Mouse (Mus musculus) stomach, embryonic 16.5 days (tissue): Measurements from ENCODE around the gene Il27ra. TPM values are rescaled to one million over a fixed set of nuclear protein-coding genes. Genes with fewer than 3 reads are reported as not detected.

Experiments
- ATAC-seq: fragments of 200-750 bp; cut with Nextera tagmentation; 2 replicates; pipeline ENCODE4 v1.8.0; 2017; ENCODE audit warnings: moderate number of reproducible peaks, moderate TSS enrichment; ENCODE audit not compliant: insufficient read depth, low FRiP score
- H3K27ac ChIP-seq: fragments of 300-500 bp; sonication (generic); 2 replicates; pipeline ENCODE4 v1.5.1; 2014; ENCODE audit warnings: low read length
- H3K27me3 ChIP-seq: fragments of 300-500 bp; sonication (generic); 2 replicates; pipeline ENCODE4 v1.6.1; 2014; ENCODE audit warnings: low read length, control low read depth, mixed read lengths; ENCODE audit not compliant: control insufficient read depth, insufficient read depth
- H3K36me3 ChIP-seq: fragments of 300-500 bp; sonication (generic); 2 replicates; pipeline ENCODE4 v1.6.1; 2014; ENCODE audit warnings: low read length; ENCODE audit not compliant: control insufficient read depth, insufficient read depth
- H3K4me1 ChIP-seq: fragments of 300-500 bp; sonication (generic); 2 replicates; pipeline ENCODE4 v1.6.1; 2014; ENCODE audit warnings: low read length, control low read depth, mixed read lengths; ENCODE audit not compliant: control insufficient read depth, insufficient read depth
- H3K4me2 ChIP-seq: fragments of 300-500 bp; sonication (generic); 2 replicates; pipeline ENCODE4 v1.6.1; 2014; ENCODE audit warnings: low read depth, low read length, mixed read lengths
- H3K4me3 ChIP-seq: fragments of 300-500 bp; sonication (generic); replicated peaks from 2 replicates; pipeline ENCODE4 v1.5.1; 2014; ENCODE audit warnings: mild to moderate bottlenecking, low read length
- H3K9ac ChIP-seq: fragments of 300-500 bp; sonication (generic); 2 replicates; pipeline ENCODE4 v1.6.1; 2014; ENCODE audit warnings: low read length
- H3K9me3 ChIP-seq: fragments of 300-500 bp; sonication (generic); replicated peaks from 2 replicates; pipeline ENCODE4 v1.6.1; 2016; ENCODE audit warnings: low read length, control low read depth; ENCODE audit not compliant: control insufficient read depth
- WGBS: fragments of 180-500 bp; shearing (Covaris S2); extraction: QIAGEN DNeasy Blood & Tissue Kit; methylation state at CpG from one replicate; pipeline ENCODE4 v1.1.7; 2014; 5-methylcytosine and 5-hydroxymethylcytosine counted together
- polyA plus RNA-seq: library from polyadenylated mRNA; unstranded; fragments of >200 nt; fragmentation: Nextera tagmentation; extraction: Ambion mirVana; gene quantifications from 2 replicates; pipeline ENCODE4 v1.2.1, GENCODE M21; 2015

Gene Il27ra
- polyA plus RNA-seq, 1 experiment from 2014 or later: 1.3 TPM

DNA sequence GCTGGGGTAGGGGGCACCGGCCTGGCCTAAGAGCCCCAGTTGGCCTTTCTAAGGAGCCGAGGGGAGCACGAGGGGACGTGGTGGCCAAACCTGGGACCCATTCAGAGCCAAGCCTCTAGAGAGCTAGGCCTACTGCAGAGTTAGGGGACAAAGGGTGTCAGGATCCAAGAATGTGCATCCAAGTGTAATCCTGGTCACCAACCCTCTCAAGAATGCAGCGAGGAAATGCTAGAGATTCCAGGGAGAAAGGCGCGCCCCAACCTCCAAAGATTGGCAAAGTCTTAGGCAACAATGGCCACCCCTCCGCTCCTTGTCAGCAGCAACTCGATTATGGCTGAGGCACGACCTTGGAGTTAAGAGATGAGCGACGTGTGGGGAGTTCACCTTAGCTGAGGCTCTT, 20.8 kb downstream of the Il27ra start:
- peak overlapping the region; percentile 10 for H3K4me3 ChIP-seq

DNA sequence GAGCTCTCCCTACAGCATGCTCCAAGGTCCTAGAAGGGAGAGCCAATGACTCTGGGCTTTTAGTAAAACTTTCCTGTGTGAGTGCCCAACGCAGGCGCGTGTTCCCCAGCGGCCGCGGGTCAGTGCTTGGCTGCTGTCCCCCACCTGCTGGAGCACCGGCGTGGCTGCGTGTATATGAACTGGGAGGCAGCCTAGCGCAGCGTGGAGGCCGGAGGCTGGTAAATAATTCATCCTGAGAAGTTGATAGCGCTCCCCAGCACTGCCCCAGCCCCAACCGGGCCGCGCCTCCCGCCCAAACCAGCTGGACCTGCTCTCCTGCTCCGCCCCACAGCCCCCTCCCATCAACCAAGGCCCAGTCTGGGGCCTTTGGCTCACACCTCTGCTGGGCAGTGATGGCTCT, 21.3 kb downstream of the Il27ra start, which contains the start of gene Palm3:
Gene Palm3, plus strand, starts transcription at position 376 of the 400 bp plus-strand sequence.
- peak within 1 kb of the TSS; percentile 10 for H3K4me3 ChIP-seq
- 0 out of 2 replicates have a peak within 1 kb of the TSS, but pooled peaks have one; percentile 4 for H3K27ac ChIP-seq
- H3K9ac ChIP-seq: peak within 1 kb of the TSS; percentile 29
- no peaks in the 10 kb centered on the region for H3K27me3 ChIP-seq
- WGBS: 8% methylated on average over 18 of the region's 18 CpGs
- H3K4me1 ChIP-seq: peaks cover 28% of the 10 kb centered on the region
- no peaks in the 10 kb centered on the region for H3K36me3 ChIP-seq
- no peaks in the 10 kb centered on the region for H3K9me3 ChIP-seq
- ATAC-seq: peak; percentile 87
- H3K4me2 ChIP-seq: peak within 1 kb of the TSS; percentile 37

More for the DNA sequence above, 20.8 kb downstream of the Il27ra start:
- no peaks in the 10 kb centered on the region for H3K27me3 ChIP-seq
- 37% methylated on average over 12 of the region's 12 CpGs for WGBS
- H3K4me1 ChIP-seq: peaks cover 30% of the 10 kb centered on the region
- no peaks in the 10 kb centered on the region for H3K36me3 ChIP-seq
- peak overlapping the region; percentile 37 for H3K4me2 ChIP-seq
- ATAC-seq: no peak
- peak overlapping the region; percentile 29 for H3K9ac ChIP-seq
- H3K27ac ChIP-seq: 0 out of 2 replicates have a peak overlapping the region, but pooled peaks have one; percentile 4
- no peaks in the 10 kb centered on the region for H3K9me3 ChIP-seq

DNA sequence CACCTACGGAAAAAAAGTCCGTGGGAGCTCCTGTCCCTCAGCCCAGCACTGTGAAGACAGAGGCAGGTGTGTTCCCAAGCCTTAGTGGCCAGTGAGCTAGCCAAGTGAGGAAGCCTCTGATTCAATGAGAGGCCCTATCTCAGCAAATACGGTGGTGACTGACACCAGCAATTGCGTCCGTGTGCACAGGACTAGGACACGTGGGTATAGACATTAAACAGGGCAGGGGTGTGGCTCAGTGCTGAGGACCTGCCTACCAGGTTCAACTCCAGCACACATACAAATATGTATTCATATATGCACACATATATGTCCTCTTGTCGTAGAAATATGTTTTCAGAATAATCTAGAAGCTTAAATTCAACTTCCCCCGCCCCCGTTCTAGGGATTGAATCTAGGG, 22.7 kb downstream of the Il27ra start:
- no peak overlapping the region for H3K27ac ChIP-seq
- peaks cover 25% of the 10 kb centered on the region for H3K4me1 ChIP-seq
- no peak overlapping the region for H3K9ac ChIP-seq
- 72% methylated on average over 9 of the region's 9 CpGs for WGBS
- no peak overlapping the region for H3K4me3 ChIP-seq
- no peak overlapping the region for H3K4me2 ChIP-seq
- no peak for ATAC-seq
- H3K9me3 ChIP-seq: no peaks in the 10 kb centered on the region
- H3K36me3 ChIP-seq: no peaks in the 10 kb centered on the region
- no peaks in the 10 kb centered on the region for H3K27me3 ChIP-seq

DNA sequence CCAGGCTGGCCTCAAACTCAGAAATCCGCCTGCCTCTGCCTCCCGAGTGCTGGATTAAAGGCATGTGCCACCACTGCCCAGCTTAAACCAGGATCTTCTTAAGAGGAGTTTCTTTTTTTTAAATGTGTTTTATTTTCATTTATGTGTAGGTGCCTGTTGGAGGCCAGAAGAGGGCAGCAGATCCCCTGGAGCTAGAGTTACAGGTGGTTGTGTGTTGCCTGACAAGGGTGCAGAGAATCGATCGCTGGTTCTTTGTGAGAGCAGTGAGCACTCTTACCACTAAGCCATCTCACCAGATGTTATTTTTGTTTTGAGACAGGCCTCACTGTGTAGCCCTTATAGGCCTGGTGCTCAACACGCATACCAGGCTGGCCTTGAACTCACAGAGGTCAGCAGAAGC, 26.6 kb downstream of the Il27ra start:
- 92% methylated on average over 5 of the region's 5 CpGs for WGBS
- ATAC-seq: no peak

DNA sequence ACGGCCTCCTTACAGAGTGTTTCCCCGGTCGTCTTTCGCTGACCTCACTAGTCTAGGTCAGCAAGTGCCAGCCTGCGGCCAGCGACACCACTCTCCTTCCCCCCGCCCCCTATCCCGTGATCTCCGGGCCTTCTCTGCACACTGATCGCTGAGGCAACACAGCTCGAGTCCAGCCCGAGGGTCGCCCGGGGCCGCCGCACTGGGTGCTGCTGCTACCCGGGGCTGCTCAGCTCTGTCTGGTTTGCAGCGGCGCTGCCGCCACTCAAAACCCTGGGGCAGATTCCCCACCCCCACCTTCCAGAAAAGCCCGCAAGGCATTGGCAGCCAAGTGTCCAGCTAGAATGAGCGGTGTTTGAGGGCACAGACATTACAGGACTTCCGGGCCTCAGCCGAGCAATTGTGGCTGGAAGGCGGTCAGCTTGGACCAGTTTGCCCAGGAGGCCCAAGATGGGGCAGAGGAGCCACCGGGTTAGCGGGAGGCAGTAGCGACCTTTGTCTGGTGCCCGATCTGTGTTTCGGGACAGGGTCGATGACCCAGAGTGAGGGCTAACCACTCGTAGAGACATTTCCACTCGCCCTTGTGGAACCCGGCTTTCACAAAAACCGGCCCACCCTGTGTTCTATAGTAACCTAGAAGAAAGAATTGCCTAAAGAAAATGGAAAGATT, 29.8 kb downstream of the Il27ra start:
- Histone ChIP-seq H3K9ac (peak overlapping the region; percentile 58; the same call in 1 of the 2 replicates), H3K4me3 (peak overlapping the region; percentile 51), H3K27me3 (peaks cover 33% of the 10 kb centered on the region), H3K9me3 (no peaks in the 10 kb centered on the region), H3K27ac (no peak overlapping the region), H3K4me2 (peak overlapping the region; percentile 80), H3K36me3 (no peaks in the 10 kb centered on the region), H3K4me1 (peaks cover 26% of the 10 kb centered on the region)
- WGBS: 15% methylated on average over 35 of the region's 35 CpGs
- 0 out of 2 replicates have a peak, but pooled peaks have one; percentile 13 for ATAC-seq

More for the DNA sequence above, 26.6 kb downstream of the Il27ra start:
- Histone ChIP-seq H3K4me2 (no peak overlapping the region), H3K27me3 (peaks cover 23% of the 10 kb centered on the region), H3K9ac (no peak overlapping the region), H3K9me3 (no peaks in the 10 kb centered on the region), H3K4me3 (no peak overlapping the region), H3K36me3 (no peaks in the 10 kb centered on the region), H3K4me1 (peaks cover 18% of the 10 kb centered on the region), H3K27ac (no peak overlapping the region)

DNA sequence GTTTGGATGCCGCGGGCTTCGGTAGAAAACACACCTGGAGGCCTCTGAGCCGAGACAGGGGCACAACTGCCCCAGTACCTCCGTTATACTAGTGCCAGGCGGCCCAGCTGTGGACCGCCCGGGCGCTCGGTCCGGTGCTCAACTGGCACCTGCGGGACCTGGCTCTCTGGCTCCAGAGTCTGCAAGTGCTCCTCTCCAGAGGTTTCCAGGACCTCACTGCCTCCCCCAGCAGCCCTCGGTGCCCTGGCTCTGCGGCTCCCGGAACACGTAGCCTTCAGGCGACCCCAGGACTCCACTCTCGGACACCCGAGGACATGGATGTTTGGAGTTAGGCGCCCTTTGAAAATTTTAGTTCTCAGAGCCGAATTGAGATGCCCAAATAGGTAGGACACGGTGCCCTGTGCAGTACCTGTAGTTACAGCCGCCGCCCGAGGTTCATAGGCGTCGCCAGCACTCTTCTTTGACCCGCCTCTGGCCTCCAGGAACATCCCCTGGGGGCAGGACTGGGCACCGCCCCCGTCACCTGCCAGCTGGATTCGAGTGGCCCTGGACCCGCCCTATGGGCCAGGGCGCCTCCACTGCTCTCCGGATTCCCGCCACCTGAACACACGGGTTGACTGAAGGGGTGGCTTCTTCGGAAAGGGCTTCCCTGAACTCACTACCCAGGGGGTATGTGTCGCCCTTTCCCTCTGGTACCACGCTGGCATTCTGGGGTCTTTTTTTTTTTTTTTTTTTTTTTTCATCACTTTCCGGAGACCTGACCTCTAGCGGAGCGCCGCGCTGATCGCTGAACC, 30.5 kb downstream of the Il27ra start, which contains the start of gene 2210011C24Rik:
Gene 2210011C24Rik, minus strand, starts transcription at position 467 of the 794 bp plus-strand sequence.
- Histone ChIP-seq H3K4me1 (peaks cover 26% of the 10 kb centered on the region), H3K9me3 (no peaks in the 10 kb centered on the region), H3K9ac (peak within 1 kb of the TSS; percentile 58), H3K4me2 (peak within 1 kb of the TSS; percentile 80), H3K27me3 (peaks cover 33% of the 10 kb centered on the region), H3K4me3 (peak within 1 kb of the TSS; percentile 51), H3K36me3 (no peaks in the 10 kb centered on the region), H3K27ac (no peak within 1 kb of the TSS)
- WGBS: 1% methylated on average over 45 of the region's 45 CpGs
- ATAC-seq: peak; percentile 42; the same call in 1 of the 2 replicates

DNA sequence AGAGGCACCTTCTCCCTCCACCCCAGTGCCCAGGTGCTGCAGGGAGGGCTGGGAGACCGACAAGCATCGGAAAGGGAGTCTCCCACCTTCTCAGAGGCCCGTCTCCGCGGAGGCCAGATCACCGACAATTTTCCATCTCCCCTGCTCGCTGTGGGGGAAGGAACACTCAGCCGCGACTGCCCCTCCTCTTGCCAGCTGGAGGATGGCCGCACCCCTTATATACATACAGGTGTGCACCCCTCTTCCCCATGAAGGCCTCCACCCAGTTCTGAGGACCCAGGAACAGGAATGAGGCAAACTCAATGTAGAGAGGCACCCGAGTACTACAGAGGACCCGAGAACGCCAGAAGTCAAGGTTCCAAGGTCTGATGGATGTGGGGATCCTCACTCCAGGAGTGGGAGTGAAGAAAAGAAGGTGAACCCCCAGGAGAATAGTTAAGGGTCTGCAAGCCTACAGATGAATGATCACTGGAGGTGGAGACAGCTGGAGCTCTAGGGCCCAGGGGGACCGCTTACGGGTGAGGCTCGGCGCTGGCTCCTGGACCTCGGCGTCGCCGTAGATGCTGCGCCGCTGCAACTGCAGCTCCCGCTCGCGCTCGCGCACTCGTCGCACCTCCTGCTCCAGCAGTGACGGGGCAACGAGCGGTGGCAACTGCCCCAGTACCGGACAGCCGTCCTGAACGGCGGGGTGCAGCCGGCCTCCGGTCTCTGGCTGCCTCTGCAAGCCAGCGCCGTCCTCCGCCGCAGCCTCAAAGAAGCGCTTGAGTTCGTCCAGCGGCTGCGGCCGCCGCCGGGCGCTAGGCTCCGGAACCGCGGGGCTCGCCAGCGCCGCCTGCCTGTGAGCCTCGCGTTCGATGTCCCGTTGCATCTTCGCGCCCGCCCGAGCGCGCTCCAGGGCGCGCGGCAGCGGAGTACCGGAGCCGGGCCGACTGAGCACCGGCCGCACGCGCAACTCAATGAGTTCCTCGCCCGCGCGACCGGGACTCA, 31.5 kb downstream of the Il27ra start:
- peaks cover 26% of the 10 kb centered on the region for H3K4me1 ChIP-seq
- H3K4me3 ChIP-seq: peak overlapping the region; percentile 51
- H3K9me3 ChIP-seq: no peaks in the 10 kb centered on the region
- no peaks in the 10 kb centered on the region for H3K36me3 ChIP-seq
- under 1% methylated on average over 83 of the region's 83 CpGs for WGBS
- peak; percentile 42; the same call in 1 of the 2 replicates for ATAC-seq
- peak overlapping the region; percentile 58 for H3K9ac ChIP-seq
- H3K27ac ChIP-seq: no peak overlapping the region
- H3K4me2 ChIP-seq: peak overlapping the region; percentile 80
- H3K27me3 ChIP-seq: peaks cover 33% of the 10 kb centered on the region

DNA sequence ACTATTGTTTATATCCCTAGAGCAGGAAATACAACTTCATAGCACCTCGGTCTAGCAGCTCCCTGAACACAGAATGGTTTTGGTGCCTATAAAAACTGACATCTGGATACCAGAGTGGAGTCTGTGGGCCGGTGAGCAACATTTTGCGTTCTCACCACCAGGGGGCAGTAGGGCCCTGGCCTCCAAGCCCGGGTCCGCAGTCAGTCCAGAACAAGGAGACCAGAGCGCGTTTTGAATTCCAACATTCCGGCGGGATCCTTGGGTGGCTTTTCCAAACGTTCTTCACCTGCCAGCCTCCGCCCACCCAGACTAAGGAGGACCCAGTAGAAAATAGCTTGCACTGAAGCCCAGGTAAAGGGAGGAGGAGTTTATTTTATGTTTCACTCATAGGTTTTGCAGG, 32.5 kb downstream of the Il27ra start:
- WGBS: under 1% methylated on average over 11 of the region's 11 CpGs
- no peak overlapping the region for H3K4me2 ChIP-seq

More for the DNA sequence above, 32.5 kb downstream of the Il27ra start:
- no peaks in the 10 kb centered on the region for H3K36me3 ChIP-seq
- ATAC-seq: no peak
- H3K27ac ChIP-seq: no peak overlapping the region
- peaks cover 26% of the 10 kb centered on the region for H3K4me1 ChIP-seq
- H3K9me3 ChIP-seq: no peaks in the 10 kb centered on the region
- peaks cover 33% of the 10 kb centered on the region for H3K27me3 ChIP-seq
- no peak overlapping the region for H3K4me3 ChIP-seq
- H3K9ac ChIP-seq: no peak overlapping the region
